9 mouse cellular contexts compared by ENCODE assay signal in genomic region chr17:56651801-56652200, GRCm38 (mm10). TPM values are rescaled to one million over a fixed set of nuclear protein-coding genes. Genes with fewer than 3 reads are reported as not detected.
A peak's percentile ranks its signal among the peaks of the same experiment; 100 is the strongest.
DNase-seq lines count a peak whose midpoint lies in the region; ATAC-seq and TF ChIP-seq lines count a peak whose summit lies in the region.
"Had no signal": no experiment of that assay in that cellular context is flagged by ENCODE, and none has a peak within 500 bp of the region (broad histone marks: within the 10 kb centered on the region; RNA-seq: fewer than 3 reads in every experiment).

No protein-coding gene starts in this region.

- H3K27me3 ChIP-seq in hindbrain, postnatal 0 days (ENCODE audit: insufficient read depth, low read length): no peaks in the 10 kb centered on the region
- 0 out of 2 replicates have a peak, but pooled peaks cover 3% of the 10 kb centered on the region for H3K27me3 ChIP-seq in hindbrain, embryonic 10.5 days (ENCODE audit: insufficient read depth, poor library complexity, severe bottlenecking)
- no peaks in the 10 kb centered on the region for H3K27me3 ChIP-seq in kidney, postnatal 0 days (ENCODE audit: insufficient read depth, low read length)
- no peaks in the 10 kb centered on the region for H3K27me3 ChIP-seq in lung, postnatal 0 days (replicated peaks; ENCODE audit: insufficient read depth, low read length)

- ATAC-seq in hindbrain, postnatal 0 days: no peak
- peak; percentile 82 for ATAC-seq in kidney, postnatal 0 days (replicated peaks; ENCODE audit: low FRiP score, low read depth)
- ATAC-seq in lung, postnatal 0 days: peak; percentile 65

- no peak for TF ChIP-seq EP300 in lung, postnatal 0 days (IDR thresholded peaks at IDR 0.05)

- no peaks in the 10 kb centered on the region for H3K36me3 ChIP-seq in hindbrain, postnatal 0 days (ENCODE audit: insufficient read depth, low read length)
- no peaks in the 10 kb centered on the region for H3K36me3 ChIP-seq in hindbrain, embryonic 10.5 days
- H3K36me3 ChIP-seq in kidney, postnatal 0 days (ENCODE audit: insufficient read depth, low read length): no peaks in the 10 kb centered on the region
- H3K36me3 ChIP-seq in lung, postnatal 0 days (ENCODE audit: insufficient read depth, low read length): no peaks in the 10 kb centered on the region

- H3K4me2 ChIP-seq in hindbrain, postnatal 0 days (ENCODE audit: low read depth, low read length): no peak overlapping the region
- no peak overlapping the region for H3K4me2 ChIP-seq in kidney, postnatal 0 days (ENCODE audit: low read length)
- H3K4me2 ChIP-seq in lung, postnatal 0 days (replicated peaks; ENCODE audit: low read depth, low read length): no peak overlapping the region

- intact Hi-C loops in heart, postnatal 10 days (cut with DNase I): no loop called here

- H3K27ac ChIP-seq in hindbrain, postnatal 0 days: no peak overlapping the region
- no peak overlapping the region for H3K27ac ChIP-seq in hindbrain, embryonic 10.5 days
- no peak overlapping the region for H3K27ac ChIP-seq in kidney, postnatal 0 days
- H3K27ac ChIP-seq in lung, postnatal 0 days (ENCODE audit: low read length): no peak overlapping the region

- no peaks in the 10 kb centered on the region for H3K9me3 ChIP-seq in hindbrain, postnatal 0 days (ENCODE audit: low read length)
- no peaks in the 10 kb centered on the region for H3K9me3 ChIP-seq in hindbrain, embryonic 10.5 days
- H3K9me3 ChIP-seq in kidney, postnatal 0 days (replicated peaks; ENCODE audit: low read length): no peaks in the 10 kb centered on the region
- H3K9me3 ChIP-seq in lung, postnatal 0 days (ENCODE audit: low read length): no peaks in the 10 kb centered on the region

- no peak overlapping the region for H3K4me3 ChIP-seq in hindbrain, postnatal 0 days (ENCODE audit: low read length)
- H3K4me3 ChIP-seq in hindbrain, embryonic 10.5 days: no peak overlapping the region
- no peak overlapping the region for H3K4me3 ChIP-seq in kidney, postnatal 0 days (replicated peaks; ENCODE audit: low read depth, low read length)
- no peak overlapping the region for H3K4me3 ChIP-seq in lung, postnatal 0 days (ENCODE audit: low read depth, low read length)

- WGBS in hindbrain, postnatal 0 days: 32% methylated on average over 10 of the region's 10 CpGs
- 41% methylated on average over 10 of the region's 10 CpGs for WGBS in hindbrain, embryonic 10.5 days
- 19% methylated on average over 10 of the region's 10 CpGs for WGBS in kidney, postnatal 0 days
- WGBS in lung, postnatal 0 days: 20% methylated on average over 10 of the region's 10 CpGs

- DNase-seq in hindbrain, postnatal 0 days (ENCODE audit: low spot score): peak; percentile 18
- no peak for DNase-seq in hindbrain, embryonic 10.5 days (ENCODE audit: low spot score)
- peak; percentile 74 for DNase-seq in WW6 (ENCODE audit: low read depth, low spot score)
- DNase-seq in kidney, postnatal 0 days (ENCODE audit: low spot score): peak; percentile 65
- peak; percentile 62 for DNase-seq in lung, postnatal 0 days (ENCODE audit: low spot score)
- DNase-seq in spleen, postnatal 14 days (ENCODE audit: low spot score in 2 of 2): no peak
- DNase-seq in heart, postnatal 10 days: no peak
- no peak for DNase-seq in ovary, postnatal 14 days (ENCODE audit: low spot score)
- DNase-seq: cerebellum, adult 2 months had no signal

- no peaks in the 10 kb centered on the region for H3K4me1 ChIP-seq in hindbrain, postnatal 0 days (ENCODE audit: insufficient read depth, low read length)
- 0 out of 2 replicates have a peak, but pooled peaks cover 4% of the 10 kb centered on the region for H3K4me1 ChIP-seq in hindbrain, embryonic 10.5 days (replicated peaks)
- H3K4me1 ChIP-seq in kidney, postnatal 0 days (replicated peaks; ENCODE audit: insufficient read depth, low read length): no peaks in the 10 kb centered on the region
- no peaks in the 10 kb centered on the region for H3K4me1 ChIP-seq in lung, postnatal 0 days (ENCODE audit: insufficient read depth, low read depth, low read length)

- H3K9ac ChIP-seq in hindbrain, postnatal 0 days (replicated peaks; ENCODE audit: low read length): no peak overlapping the region
- H3K9ac ChIP-seq in kidney, postnatal 0 days (ENCODE audit: low read depth, low read length): no peak overlapping the region
- no peak overlapping the region for H3K9ac ChIP-seq in lung, postnatal 0 days (replicated peaks; ENCODE audit: low read depth)

- no peak for TF ChIP-seq CTCF in hindbrain, postnatal 0 days (IDR thresholded peaks at IDR 0.05; ENCODE audit: low read depth)
- no peak for TF ChIP-seq CTCF in kidney, postnatal 0 days (IDR thresholded peaks at IDR 0.05; ENCODE audit: low read depth)
- no peak for TF ChIP-seq CTCF in lung, postnatal 0 days (IDR thresholded peaks at IDR 0.05)

RNA-seq across cellular contexts. Expression of gene Ranbp3, which starts 21.3 kb away (rescaled TPM):
- 121 and 122 TPM in 2 replicates for total RNA-seq in hindbrain, postnatal 0 days (2014; rRNA removed)
- 87.2 and 88.7 TPM in 2 replicates for polyA plus RNA-seq in hindbrain, postnatal 0 days (2015; fragmentation: Nextera tagmentation; extraction: Ambion mirVana)
- 130 and 139 TPM in 2 replicates for polyA plus RNA-seq in hindbrain, embryonic 10.5 days (2016; fragmentation: Nextera tagmentation; extraction: Ambion mirVana)
- 57.4 and 58.8 TPM in 2 replicates for polyA plus RNA-seq in kidney, postnatal 0 days (2015; fragmentation: Nextera tagmentation; extraction: Ambion mirVana)
- polyA plus RNA-seq in lung, postnatal 0 days (2015; fragmentation: Nextera tagmentation; extraction: Ambion mirVana): 42.6 and 44.8 TPM in 2 replicates
- 10 to 100 TPM; 48.1 to 52.9 TPM for total RNA-seq in heart, postnatal 10 days (2021)

RNA-seq across cellular contexts. Expression of gene Catsperd, which starts 23.9 kb away (rescaled TPM):
- 0.32 and 2.4 TPM in 2 replicates for total RNA-seq in hindbrain, postnatal 0 days (2014; rRNA removed)
- polyA plus RNA-seq in hindbrain, postnatal 0 days (2015; fragmentation: Nextera tagmentation; extraction: Ambion mirVana): 1.2 and 1.3 TPM in 2 replicates
- polyA plus RNA-seq in hindbrain, embryonic 10.5 days (2016; fragmentation: Nextera tagmentation; extraction: Ambion mirVana): 0.66 and 0.95 TPM in 2 replicates
- 0.78 and 1.0 TPM in 2 replicates for polyA plus RNA-seq in kidney, postnatal 0 days (2015; fragmentation: Nextera tagmentation; extraction: Ambion mirVana)
- polyA plus RNA-seq in lung, postnatal 0 days (2015; fragmentation: Nextera tagmentation; extraction: Ambion mirVana): 0.12 and 0.32 TPM in 2 replicates
- total RNA-seq in heart, postnatal 10 days (2021): under 1 TPM in 1 of 2 experiments, not detected in 1; 0.22 TPM

RNA-seq across cellular contexts. Expression of gene Lonp1, which starts 25.1 kb away (rescaled TPM):
- 67.0 and 72.5 TPM in 2 replicates for total RNA-seq in hindbrain, postnatal 0 days (2014; rRNA removed)
- 38.6 and 39.7 TPM in 2 replicates for polyA plus RNA-seq in hindbrain, postnatal 0 days (2015; fragmentation: Nextera tagmentation; extraction: Ambion mirVana)
- 52.9 and 54.6 TPM in 2 replicates for polyA plus RNA-seq in hindbrain, embryonic 10.5 days (2016; fragmentation: Nextera tagmentation; extraction: Ambion mirVana)
- polyA plus RNA-seq in kidney, postnatal 0 days (2015; fragmentation: Nextera tagmentation; extraction: Ambion mirVana): 45.4 and 46.8 TPM in 2 replicates
- polyA plus RNA-seq in lung, postnatal 0 days (2015; fragmentation: Nextera tagmentation; extraction: Ambion mirVana): 23.4 and 24.2 TPM in 2 replicates
- total RNA-seq in heart, postnatal 10 days (2021): 10 to 100 TPM; 93.9 to 99.2 TPM

RNA-seq across cellular contexts. Expression of gene Rpl36, which starts 38.6 kb away (rescaled TPM):
- 939 and 1,848 TPM in 2 replicates for total RNA-seq in hindbrain, postnatal 0 days (2014; rRNA removed)
- 1,254 and 1,260 TPM in 2 replicates for polyA plus RNA-seq in hindbrain, postnatal 0 days (2015; fragmentation: Nextera tagmentation; extraction: Ambion mirVana)
- polyA plus RNA-seq in hindbrain, embryonic 10.5 days (2016; fragmentation: Nextera tagmentation; extraction: Ambion mirVana): 1,369 and 1,471 TPM in 2 replicates
- polyA plus RNA-seq in kidney, postnatal 0 days (2015; fragmentation: Nextera tagmentation; extraction: Ambion mirVana): 2,445 and 2,952 TPM in 2 replicates
- polyA plus RNA-seq in lung, postnatal 0 days (2015; fragmentation: Nextera tagmentation; extraction: Ambion mirVana): 1,643 and 1,764 TPM in 2 replicates
- 100 to 1,000 TPM; 862 to 893 TPM for total RNA-seq in heart, postnatal 10 days (2021)

RNA-seq across cellular contexts. Expression of gene 2410015M20Rik, which starts 42.2 kb away (rescaled TPM):
- 65.8 and 79.7 TPM in 2 replicates for total RNA-seq in hindbrain, postnatal 0 days (2014; rRNA removed)
- polyA plus RNA-seq in hindbrain, postnatal 0 days (2015; fragmentation: Nextera tagmentation; extraction: Ambion mirVana): 222 and 247 TPM in 2 replicates
- 197 and 220 TPM in 2 replicates for polyA plus RNA-seq in hindbrain, embryonic 10.5 days (2016; fragmentation: Nextera tagmentation; extraction: Ambion mirVana)
- polyA plus RNA-seq in kidney, postnatal 0 days (2015; fragmentation: Nextera tagmentation; extraction: Ambion mirVana): 395 and 467 TPM in 2 replicates
- 201 and 230 TPM in 2 replicates for polyA plus RNA-seq in lung, postnatal 0 days (2015; fragmentation: Nextera tagmentation; extraction: Ambion mirVana)
- total RNA-seq in heart, postnatal 10 days (2021): 100 to 1,000 TPM; 338 to 370 TPM

Comparison
In these comparisons a context has a peak if more than half of its experiments do, and no peak if none do; other contexts are left out.
1. DNase-seq: peak in hindbrain, postnatal 0 days (single experiment), WW6 (single experiment), kidney, postnatal 0 days (single experiment) and lung, postnatal 0 days (single experiment); none in hindbrain, embryonic 10.5 days (single experiment), spleen, postnatal 14 days (0 of 2), heart, postnatal 10 days (0 of 2) and ovary, postnatal 14 days (single experiment).